Mouse (Mus musculus) spleen, postnatal 14 days (tissue): ENCODE results near the gene Jph2.

ENCODE experiments used
- DNase-seq, 2 experiments: peaks; one replicate each; pipeline ENCODE4 v3.0.0; 2021 to 2022; ENCODE audit warnings: low spot score in 2 of 2

The Jph2 gene

GRCm38 (mm10) chr2:163397905-163398304 is at the start of gene Jph2:
Gene Jph2 (minus strand): TSS chr2:163397993.
- DNase-seq = no peak

- DNase-seq = no peak
Observed at GRCm38 (mm10) chr2:163447375-163447774, 49.6 kb upstream of the Jph2 start.

GRCm38 (mm10) chr2:163444017-163444416 is 46.2 kb upstream of the Jph2 start:
- DNase-seq = no peak

- no peak for DNase-seq
Observed at GRCm38 (mm10) chr2:163443543-163443942, 45.8 kb upstream of the Jph2 start.

- DNase-seq = no peak
Observed at GRCm38 (mm10) chr2:163439488-163439887, 41.7 kb upstream of the Jph2 start.

GRCm38 (mm10) chr2:163438619-163439451 is 41.0 kb upstream of the Jph2 start:
- DNase-seq = no peak

- no peak for DNase-seq
Observed at GRCm38 (mm10) chr2:163438246-163438618, 40.4 kb upstream of the Jph2 start, which contains the start of gene Gdap1l1. Gene Gdap1l1 (plus strand): TSS chr2:163438476.

GRCm38 (mm10) chr2:163437800-163438199 is 40.0 kb upstream of the Jph2 start:
- DNase-seq = no peak

- DNase-seq = no peak
Observed at GRCm38 (mm10) chr2:163433971-163434370, 36.2 kb upstream of the Jph2 start.

GRCm38 (mm10) chr2:163431289-163431688 is 33.5 kb upstream of the Jph2 start:
- DNase-seq = no peak

GRCm38 (mm10) chr2:163428346-163429011 is 30.7 kb upstream of the Jph2 start:
- DNase-seq = no peak

GRCm38 (mm10) chr2:163424597-163424996 is 26.8 kb upstream of the Jph2 start, which contains the start of gene Oser1:
Gene Oser1 (minus strand): TSS chr2:163424697.
- no peak for DNase-seq

- no peak for DNase-seq
Observed at GRCm38 (mm10) chr2:163422895-163423660, 25.3 kb upstream of the Jph2 start.

- DNase-seq = no peak
Observed at GRCm38 (mm10) chr2:163420366-163420886, 22.6 kb upstream of the Jph2 start.

GRCm38 (mm10) chr2:163419346-163420045 is 21.7 kb upstream of the Jph2 start:
- DNase-seq = peak; percentile 98

GRCm38 (mm10) chr2:163418841-163419345 is 21.1 kb upstream of the Jph2 start:
- no peak for DNase-seq

GRCm38 (mm10) chr2:163417830-163418229 is 20.0 kb upstream of the Jph2 start:
- DNase-seq = no peak

GRCm38 (mm10) chr2:163417026-163417425 is 19.2 kb upstream of the Jph2 start:
- no peak for DNase-seq

- no peak for DNase-seq
Observed at GRCm38 (mm10) chr2:163412846-163413590, 15.2 kb upstream of the Jph2 start.

- DNase-seq = no peak
Observed at GRCm38 (mm10) chr2:163412419-163412818, 14.6 kb upstream of the Jph2 start.
